Mouse (Mus musculus) adrenal gland, adult (tissue): ENCODE results near the gene Vapa.
"Not testable (repeated sequence)": the region's sequence is repeated elsewhere in the genome, so short reads cannot be mapped to it uniquely, and the experiment has no call there.

Experiments
- DNase-seq, 2 experiments: peaks; one replicate each; pipeline ENCODE4 v3.0.0; 2022 to 2023; ENCODE audit warnings: low spot score in 1 of 2; ENCODE audit not compliant: inconsistent age in 2 of 2

The Vapa gene

GRCm38 (mm10) chr17:65613463-65614412 is at the start of gene Vapa:
Gene Vapa (minus strand): TSS chr17:65613555.
- DNase-seq = peak; percentile 99

- DNase-seq = no peak
These were observed 49.3 kb upstream of the Vapa start for GRCm38 (mm10) chr17:65662662-65663061.

- no peak for DNase-seq
These were observed 45.1 kb upstream of the Vapa start for GRCm38 (mm10) chr17:65658416-65658815.

- no peak for DNase-seq
These were observed 44.6 kb upstream of the Vapa start for GRCm38 (mm10) chr17:65657958-65658357.

- peak in 1 of 2 experiments; percentile 53 for DNase-seq
These were observed 43.4 kb upstream of the Vapa start for GRCm38 (mm10) chr17:65656731-65657130.

GRCm38 (mm10) chr17:65656076-65656475 is 42.7 kb upstream of the Vapa start:
- DNase-seq = no peak

- no peak for DNase-seq
These were observed 42.3 kb upstream of the Vapa start for GRCm38 (mm10) chr17:65655608-65656007.

GRCm38 (mm10) chr17:65650598-65650997 is 37.2 kb upstream of the Vapa start:
- DNase-seq = no peak

- peak in 1 of 2 experiments; percentile 58 for DNase-seq
These were observed 35.8 kb upstream of the Vapa start for GRCm38 (mm10) chr17:65649175-65649493.

GRCm38 (mm10) chr17:65648371-65649174 is 35.2 kb upstream of the Vapa start:
- peak; percentile 83 to 94 for DNase-seq

- peak in 1 of 2 experiments; percentile 71 for DNase-seq
These were observed 34.6 kb upstream of the Vapa start for GRCm38 (mm10) chr17:65647961-65648360.

- DNase-seq = peak; percentile 90 to 95
These were observed 33.9 kb upstream of the Vapa start for GRCm38 (mm10) chr17:65647226-65647625.

- DNase-seq = no peak
These were observed 30.2 kb upstream of the Vapa start for GRCm38 (mm10) chr17:65643579-65643978.

GRCm38 (mm10) chr17:65643051-65643521 is 29.7 kb upstream of the Vapa start:
- peak in 1 of 2 experiments; percentile 47 for DNase-seq

- no peak for DNase-seq
These were observed 29.2 kb upstream of the Vapa start for GRCm38 (mm10) chr17:65642578-65642991.

GRCm38 (mm10) chr17:65641734-65642218 is 28.4 kb upstream of the Vapa start, which contains the start of gene Txndc2:
Gene Txndc2 (minus strand): TSS chr17:65642168.
- no peak for DNase-seq

GRCm38 (mm10) chr17:65639144-65639543 is 25.8 kb upstream of the Vapa start:
- no peak for DNase-seq

GRCm38 (mm10) chr17:65635715-65636360 is 22.5 kb upstream of the Vapa start:
- DNase-seq = peak; percentile 36 to 76

- no peak for DNase-seq
These were observed 16.6 kb upstream of the Vapa start for GRCm38 (mm10) chr17:65629943-65630342.

- DNase-seq = not testable (repeated sequence)
These were observed 15.6 kb upstream of the Vapa start for GRCm38 (mm10) chr17:65628823-65629532.
